Mouse (Mus musculus): ENCODE results near the gene Tcf20. TPM values are rescaled to one million over a fixed set of nuclear protein-coding genes. Genes with fewer than 3 reads are reported as not detected.

Tcf20 gene
- polyA plus RNA-seq, 1 experiment from 2014 or later = 15.2 TPM

Small RNA genes lying within 50 kb of the gene (microRNA-seq; reads per million reads assigned to microRNA genes)
- gene Gm27618 (not detected), gene Mir3080 (41.2 reads per million, percentile 42 among the genes with 10 or more reads in this experiment)

Other genes with a start within 250 kb of the Tcf20 start
- gene Cyp2d40, start 223.7 kb downstream of the Tcf20 start, polyA plus RNA-seq (2015; fragmentation: Nextera tagmentation; extraction: Ambion mirVana) = not detected in 2 replicates
- 1.0 TPM in 1 of 2 replicates, not detected in the other for gene Cyp2d26, start 193.6 kb downstream of the Tcf20 start, polyA plus RNA-seq (2015; fragmentation: Nextera tagmentation; extraction: Ambion mirVana)
- 3.6 and 3.7 TPM in 2 replicates for gene Nfam1, start 45.4 kb upstream of the Tcf20 start, polyA plus RNA-seq (2015; fragmentation: Nextera tagmentation; extraction: Ambion mirVana)
- 60.9 and 68.9 TPM in 2 replicates for gene Serhl, start 101.6 kb upstream of the Tcf20 start, polyA plus RNA-seq (2015; fragmentation: Nextera tagmentation; extraction: Ambion mirVana)
- gene Rrp7a, start 134.9 kb upstream of the Tcf20 start, polyA plus RNA-seq (2015; fragmentation: Nextera tagmentation; extraction: Ambion mirVana) = 53.8 and 67.7 TPM in 2 replicates
- gene Poldip3, start 161.5 kb upstream of the Tcf20 start, polyA plus RNA-seq (2015; fragmentation: Nextera tagmentation; extraction: Ambion mirVana) = 155 TPM in 2 replicates
- 116 and 118 TPM in 2 replicates for gene Cyb5r3, start 184.7 kb upstream of the Tcf20 start, polyA plus RNA-seq (2015; fragmentation: Nextera tagmentation; extraction: Ambion mirVana)

Data from embryonic facial prominence, embryonic 13.5 days (tissue).